Mouse (Mus musculus): ENCODE data around the gene Rhag. TPM values are rescaled to one million over a fixed set of nuclear protein-coding genes. Genes with fewer than 3 reads are reported as not detected.

Gene Rhag
- total and polyA plus RNA-seq, 2 experiments from 2014 or later, result not detected

- WGBS, result 60% methylated on average over 8 of the region's 8 CpGs
- DNase-seq (peak; percentile 1), ATAC-seq (no peak)
Observed at GRCm38 (mm10) chr17:40824549-40824948, 13.6 kb downstream of the Rhag start.

GRCm38 (mm10) chr17:40831870-40832269 is 20.9 kb downstream of the Rhag start:
- H3K36me3 ChIP-seq (ENCODE audit: insufficient read depth), result no peaks in the 10 kb centered on the region
- ATAC-seq (no peak), DNase-seq (no peak)
- no peak overlapping the region for H3K4me2 ChIP-seq (ENCODE audit: low read depth)
- H3K9me3 ChIP-seq (ENCODE audit: low read length), result no peaks in the 10 kb centered on the region
- H3K27me3 ChIP-seq (ENCODE audit: insufficient read depth, low read length), result no peaks in the 10 kb centered on the region
- 0 out of 2 replicates have a peak, but pooled peaks have one; percentile 12 for TF ChIP-seq CTCF (IDR thresholded peaks at IDR 0.05; ENCODE audit: low read depth)
- no peak overlapping the region for H3K4me3 ChIP-seq (ENCODE audit: low read depth, low read length)
- H3K9ac ChIP-seq, result no peak overlapping the region
- H3K4me1 ChIP-seq (ENCODE audit: insufficient read depth), result no peaks in the 10 kb centered on the region
- 55% methylated on average over 2 of the region's 2 CpGs for WGBS
- no peak overlapping the region for H3K27ac ChIP-seq (ENCODE audit: low read depth, low read length)

More at GRCm38 (mm10) chr17:40824549-40824948, 13.6 kb downstream of the Rhag start:
- Histone ChIP-seq H3K4me3 (ENCODE audit: low read depth, low read length) (no peak overlapping the region), H3K27me3 (ENCODE audit: insufficient read depth, low read length) (no peaks in the 10 kb centered on the region), H3K27ac (ENCODE audit: low read depth, low read length) (no peak overlapping the region), H3K36me3 (ENCODE audit: insufficient read depth) (no peaks in the 10 kb centered on the region), H3K4me1 (ENCODE audit: insufficient read depth) (no peaks in the 10 kb centered on the region), H3K9ac (no peak overlapping the region), H3K4me2 (ENCODE audit: low read depth) (no peak overlapping the region), H3K9me3 (ENCODE audit: low read length) (no peaks in the 10 kb centered on the region)
- TF ChIP-seq CTCF (IDR thresholded peaks at IDR 0.05; ENCODE audit: low read depth), result peak; percentile 53

- DNase-seq (peak; percentile 22), ATAC-seq (peak; percentile 54)
- no peak overlapping the region for H3K27ac ChIP-seq (ENCODE audit: low read depth, low read length)
- peak; percentile 59 for TF ChIP-seq CTCF (IDR thresholded peaks at IDR 0.05; ENCODE audit: low read depth)
- no peaks in the 10 kb centered on the region for H3K4me1 ChIP-seq (ENCODE audit: insufficient read depth)
- H3K9ac ChIP-seq, result no peak overlapping the region
- H3K36me3 ChIP-seq (ENCODE audit: insufficient read depth), result no peaks in the 10 kb centered on the region
- H3K4me3 ChIP-seq (ENCODE audit: low read depth, low read length), result no peak overlapping the region
- no peaks in the 10 kb centered on the region for H3K27me3 ChIP-seq (ENCODE audit: insufficient read depth, low read length)
- H3K9me3 ChIP-seq (ENCODE audit: low read length), result no peaks in the 10 kb centered on the region
- H3K4me2 ChIP-seq (ENCODE audit: low read depth), result no peak overlapping the region
Observed at GRCm38 (mm10) chr17:40837308-40837707, 26.4 kb downstream of the Rhag start.

- Histone ChIP-seq H3K4me2 (ENCODE audit: low read depth) (no peak overlapping the region), H3K9me3 (ENCODE audit: low read length) (no peaks in the 10 kb centered on the region), H3K36me3 (ENCODE audit: insufficient read depth) (no peaks in the 10 kb centered on the region), H3K9ac (no peak overlapping the region), H3K4me3 (ENCODE audit: low read depth, low read length) (no peak overlapping the region), H3K27me3 (ENCODE audit: insufficient read depth, low read length) (no peaks in the 10 kb centered on the region), H3K4me1 (ENCODE audit: insufficient read depth) (no peaks in the 10 kb centered on the region), H3K27ac (ENCODE audit: low read depth, low read length) (no peak overlapping the region)
- ATAC-seq (no peak), DNase-seq (no peak)
- TF ChIP-seq CTCF (IDR thresholded peaks at IDR 0.05; ENCODE audit: low read depth), result no peak
Observed at GRCm38 (mm10) chr17:40855065-40855464, 44.1 kb downstream of the Rhag start.

GRCm38 (mm10) chr17:40868952-40869747 is 58.2 kb downstream of the Rhag start:
- WGBS, result 80% methylated on average over 10 of the region's 10 CpGs
- no peak for ATAC-seq
- H3K4me2 ChIP-seq (ENCODE audit: low read depth), result no peak overlapping the region

GRCm38 (mm10) chr17:40872626-40873025 is 61.7 kb downstream of the Rhag start:
- no peaks in the 10 kb centered on the region for H3K36me3 ChIP-seq (ENCODE audit: insufficient read depth)
- no peak for TF ChIP-seq CTCF (IDR thresholded peaks at IDR 0.05; ENCODE audit: low read depth)
- no peaks in the 10 kb centered on the region for H3K4me1 ChIP-seq (ENCODE audit: insufficient read depth)
- no peak overlapping the region for H3K9ac ChIP-seq
- no peaks in the 10 kb centered on the region for H3K27me3 ChIP-seq (ENCODE audit: insufficient read depth, low read length)
- no peak overlapping the region for H3K27ac ChIP-seq (ENCODE audit: low read depth, low read length)
- no peaks in the 10 kb centered on the region for H3K9me3 ChIP-seq (ENCODE audit: low read length)
- 90% methylated on average over 6 of the region's 6 CpGs for WGBS
- no peak for DNase-seq
- H3K4me2 ChIP-seq (ENCODE audit: low read depth), result no peak overlapping the region
- no peak for ATAC-seq
- no peak overlapping the region for H3K4me3 ChIP-seq (ENCODE audit: low read depth, low read length)

More at GRCm38 (mm10) chr17:40868952-40869747, 58.2 kb downstream of the Rhag start:
- H3K9me3 ChIP-seq (ENCODE audit: low read length), result no peaks in the 10 kb centered on the region
- no peaks in the 10 kb centered on the region for H3K4me1 ChIP-seq (ENCODE audit: insufficient read depth)
- H3K27me3 ChIP-seq (ENCODE audit: insufficient read depth, low read length), result no peaks in the 10 kb centered on the region
- H3K36me3 ChIP-seq (ENCODE audit: insufficient read depth), result no peaks in the 10 kb centered on the region
- H3K27ac ChIP-seq (ENCODE audit: low read depth, low read length), result no peak overlapping the region
- TF ChIP-seq CTCF (IDR thresholded peaks at IDR 0.05; ENCODE audit: low read depth), result no peak
- no peak overlapping the region for H3K4me3 ChIP-seq (ENCODE audit: low read depth, low read length)
- H3K9ac ChIP-seq, result no peak overlapping the region
- DNase-seq, result no peak

- Histone ChIP-seq H3K27ac (ENCODE audit: low read depth, low read length) (no peak overlapping the region), H3K36me3 (ENCODE audit: insufficient read depth) (no peaks in the 10 kb centered on the region), H3K9ac (no peak overlapping the region), H3K4me2 (ENCODE audit: low read depth) (no peak overlapping the region), H3K4me3 (ENCODE audit: low read depth, low read length) (no peak overlapping the region), H3K4me1 (ENCODE audit: insufficient read depth) (no peaks in the 10 kb centered on the region), H3K9me3 (ENCODE audit: low read length) (no peaks in the 10 kb centered on the region), H3K27me3 (ENCODE audit: insufficient read depth, low read length) (no peaks in the 10 kb centered on the region)
- WGBS, result 79% methylated on average over 2 of the region's 2 CpGs
- no peak for TF ChIP-seq CTCF (IDR thresholded peaks at IDR 0.05; ENCODE audit: low read depth)
- ATAC-seq (no peak), DNase-seq (no peak)
Observed at GRCm38 (mm10) chr17:40873582-40874011, 62.7 kb downstream of the Rhag start.

All from forebrain, postnatal 0 days (tissue).